Mouse (Mus musculus) lung, postnatal 0 days (tissue): ENCODE measurements around the gene Atp7a.

ENCODE experiments used
- CTCF ChIP-seq: IDR thresholded peaks from 2 replicates; pipeline ENCODE4 v1.5.1; 2016; ENCODE audit warnings: antibody characterized with exemption, mild to moderate bottlenecking
- EP300 ChIP-seq: IDR thresholded peaks from 2 replicates; pipeline ENCODE4 v1.6.1; 2016; ENCODE audit warnings: antibody characterized with exemption, mild to moderate bottlenecking, control low read depth

DNA sequence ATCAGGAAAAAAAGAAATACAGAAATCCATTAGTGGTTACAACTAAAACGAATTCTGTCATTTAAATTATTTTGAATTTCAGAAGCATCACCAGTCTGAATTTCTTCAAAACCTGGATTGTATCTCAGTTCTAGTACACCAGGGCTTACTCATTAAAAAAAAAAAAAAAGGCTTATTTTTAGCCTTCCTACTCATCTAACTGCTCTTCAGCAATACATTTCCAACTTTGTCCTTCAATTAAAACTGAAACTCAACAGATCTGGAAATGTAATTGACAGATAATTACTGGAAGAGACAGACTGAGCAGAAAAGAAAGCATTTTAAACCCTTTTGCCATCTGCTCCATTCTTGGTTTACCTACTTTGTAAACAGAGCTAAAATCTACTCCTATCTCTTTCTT, 25.5 kb upstream of the Atp7a start:
- TF ChIP-seq EP300 (no peak), CTCF (no peak)
